Mouse (Mus musculus) heart, embryonic 14.5 days (tissue): ENCODE results near the gene D8Ertd738e. TPM values are rescaled to one million over a fixed set of nuclear protein-coding genes. Genes with fewer than 3 reads are reported as not detected.

Source experiments
- ATAC-seq: fragments of 200-750 bp; cut with Nextera tagmentation; 2 replicates; pipeline ENCODE4 v1.8.0; 2017; ENCODE audit warnings: low read depth, moderate TSS enrichment; ENCODE audit not compliant: insufficient number of reproducible peaks, insufficient read depth, low FRiP score
- H3K27ac ChIP-seq, 2 experiments: fragments of 200-500 bp in 1 of 2; fragments of 300-500 bp in 1 of 2; sonication (generic) in 1 of 2; replicated peaks in 1 of 2; 2 replicates each; pipeline ENCODE4 v1.5.1; 2012 to 2014; ENCODE audit warnings: low read depth in 2 of 2, low read length in 2 of 2, control low read depth in 1 of 2, mild to moderate bottlenecking in 1 of 2, mixed read lengths in 1 of 2; ENCODE audit not compliant: control insufficient read depth in 1 of 2, insufficient read depth in 1 of 2
- H3K27me3 ChIP-seq: fragments of 300-500 bp; sonication (generic); 2 replicates; pipeline ENCODE4 v1.6.1; 2014; ENCODE audit warnings: mild to moderate bottlenecking, low read length, control low read depth; ENCODE audit not compliant: control insufficient read depth, insufficient read depth
- H3K36me3 ChIP-seq: fragments of 300-500 bp; sonication (generic); 2 replicates; pipeline ENCODE4 v1.6.1; 2014; ENCODE audit warnings: mild to moderate bottlenecking, control low read depth, low read length, mixed read lengths; ENCODE audit not compliant: control insufficient read depth, insufficient read depth
- H3K4me1 ChIP-seq, 2 experiments: fragments of 200-500 bp in 1 of 2; fragments of 300-500 bp in 1 of 2; sonication (generic) in 1 of 2; 2 replicates each; pipeline ENCODE4 v1.6.1; 2012 to 2014; ENCODE audit warnings: low read length in 2 of 2, control low read depth in 1 of 2, mixed read lengths in 1 of 2; ENCODE audit not compliant: control insufficient read depth in 2 of 2, insufficient read depth in 2 of 2
- H3K4me2 ChIP-seq: fragments of 300-500 bp; sonication (generic); 2 replicates; pipeline ENCODE4 v1.6.1; 2014; ENCODE audit warnings: mild to moderate bottlenecking, low read length
- H3K4me3 ChIP-seq, 2 experiments: fragments of 200-500 bp in 1 of 2; fragments of 300-500 bp in 1 of 2; sonication (generic) in 1 of 2; 2 replicates each; pipeline ENCODE4 v1.5.1; 2012 to 2014; ENCODE audit warnings: low read length in 2 of 2, mild to moderate bottlenecking in 2 of 2, control low read depth in 1 of 2, low read depth in 1 of 2, moderate library complexity in 1 of 2; ENCODE audit not compliant: control insufficient read depth in 1 of 2, insufficient read depth in 1 of 2
- H3K9ac ChIP-seq: fragments of 300-500 bp; sonication (generic); 2 replicates; pipeline ENCODE4 v1.6.1; 2014; ENCODE audit warnings: mild to moderate bottlenecking, low read length
- H3K9me3 ChIP-seq: fragments of 300-500 bp; sonication (generic); 2 replicates; pipeline ENCODE4 v1.6.1; 2016; ENCODE audit warnings: low read length, control low read depth; ENCODE audit not compliant: control insufficient read depth
- whole genome bisulfite sequencing: fragments of 180-500 bp; shearing (Covaris S2); extraction: QIAGEN DNeasy Blood & Tissue Kit; methylation state at CpG from one replicate; pipeline ENCODE4 v1.1.7; 2014; 5-methylcytosine and 5-hydroxymethylcytosine counted together
- polyA plus RNA-seq: library from polyadenylated mRNA; unstranded; fragments of >200 nt; fragmentation: Nextera tagmentation; extraction: Ambion mirVana; gene quantifications from 2 replicates; pipeline ENCODE4 v1.2.1, GENCODE M21; 2014

The D8Ertd738e gene
- polyA plus RNA-seq, 1 experiment from 2014 or later = 400 TPM

DNA sequence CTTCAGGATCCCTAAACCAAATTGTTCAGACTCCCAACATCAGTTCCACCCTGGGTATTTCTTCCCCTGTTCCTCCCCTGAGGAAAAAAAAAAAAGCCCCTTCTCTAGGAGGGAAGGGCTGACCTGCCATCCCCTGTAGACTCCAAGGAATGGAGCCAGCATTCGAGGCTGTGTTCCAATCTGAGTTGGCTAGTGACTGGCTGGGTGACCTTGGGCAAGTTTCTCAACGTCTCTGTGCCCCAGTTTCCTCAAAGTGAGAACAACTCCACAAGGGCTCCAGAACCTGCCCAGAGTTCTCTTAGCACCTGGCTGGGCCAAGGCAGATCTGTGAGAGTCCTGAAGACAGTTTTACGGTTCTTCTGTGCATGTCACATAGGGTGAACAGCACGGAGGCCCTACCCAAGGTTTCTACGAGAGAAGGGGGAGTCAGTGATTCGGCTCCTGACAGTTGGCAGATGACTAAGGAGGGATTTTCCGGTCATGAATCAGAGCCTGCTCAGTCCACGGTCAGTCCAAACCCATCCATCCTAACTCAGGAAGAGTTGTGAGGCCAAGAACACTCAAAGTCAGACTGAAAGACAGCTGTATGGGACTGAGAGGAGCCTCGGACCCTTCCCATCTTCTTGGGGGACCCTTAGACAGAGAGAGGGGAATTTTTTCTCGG is 13.6 kb downstream of the D8Ertd738e start:
- ATAC-seq = no peak
- Histone ChIP-seq H3K4me2 (peak overlapping the region; percentile 87), H3K36me3 (peaks cover 31% of the 10 kb centered on the region), H3K4me3 (peak overlapping the region; percentile 84 to 90), H3K9me3 (no peaks in the 10 kb centered on the region), H3K27ac (peak overlapping the region in 1 of 2 experiments; percentile 58; a peak in 1 of 4 replicates), H3K9ac (peak overlapping the region; percentile 95), H3K27me3 (no peaks in the 10 kb centered on the region), H3K4me1 (peaks cover 12 to 18% of the 10 kb centered on the region in 2 experiments)
- 29% methylated on average over 10 of the region's 10 CpGs for WGBS

DNA sequence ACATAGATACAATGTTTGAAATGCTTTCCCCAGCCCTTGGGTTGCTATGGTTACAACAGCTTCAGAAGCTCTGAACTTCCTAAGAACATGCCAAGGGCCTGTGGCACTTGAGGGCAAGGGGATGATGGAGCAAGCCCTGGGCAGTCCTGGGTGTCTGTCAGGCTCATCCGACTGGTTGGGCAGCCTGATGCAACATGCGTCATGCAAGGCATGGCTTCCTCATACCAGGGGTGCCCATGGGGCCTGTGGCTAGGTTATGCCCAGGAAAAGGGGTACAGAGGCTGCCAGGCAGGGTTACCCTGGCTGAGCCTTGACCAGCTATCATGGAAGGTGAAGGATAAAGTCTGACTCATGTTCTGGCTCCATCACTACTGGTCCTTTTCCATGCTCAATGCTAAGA is 16.5 kb downstream of the D8Ertd738e start:
- ATAC-seq = no peak
- Histone ChIP-seq H3K9ac (no peak overlapping the region), H3K4me3 (no peak overlapping the region), H3K4me2 (no peak overlapping the region), H3K4me1 (peaks cover 12 to 15% of the 10 kb centered on the region in 2 experiments), H3K9me3 (no peaks in the 10 kb centered on the region), H3K27ac (no peak overlapping the region), H3K27me3 (no peaks in the 10 kb centered on the region), H3K36me3 (peaks cover 60% of the 10 kb centered on the region)
- WGBS = 85% methylated on average over 2 of the region's 2 CpGs

DNA sequence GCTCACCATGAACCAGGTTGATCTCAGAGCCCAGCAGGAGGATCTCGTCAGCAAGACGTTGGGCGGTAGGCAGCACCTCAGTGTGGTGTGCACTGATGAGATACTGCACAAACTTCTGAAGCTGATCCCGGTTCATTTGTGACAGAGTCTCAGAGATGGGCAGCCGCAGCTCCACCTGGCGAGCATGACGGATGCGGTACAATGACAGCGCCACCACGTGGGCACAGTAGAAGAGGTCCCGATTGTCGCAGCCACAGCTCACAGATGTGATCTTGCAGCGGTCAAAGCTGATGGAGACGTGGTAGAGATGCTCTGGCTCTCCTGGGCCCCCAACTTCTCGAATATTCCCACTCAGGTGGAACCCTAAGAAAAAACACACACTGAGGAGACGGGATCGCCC is 18.8 kb downstream of the D8Ertd738e start:
- Histone ChIP-seq H3K4me1 (peaks cover 4% of the 10 kb centered on the region in 2 experiments; a peak in 3 of 4 replicates), H3K4me2 (no peak overlapping the region), H3K9ac (no peak overlapping the region), H3K9me3 (no peaks in the 10 kb centered on the region), H3K27ac (no peak overlapping the region), H3K4me3 (no peak overlapping the region), H3K36me3 (peaks cover 83% of the 10 kb centered on the region), H3K27me3 (no peaks in the 10 kb centered on the region)
- 82% methylated on average over 17 of the region's 17 CpGs for WGBS
- ATAC-seq = no peak

DNA sequence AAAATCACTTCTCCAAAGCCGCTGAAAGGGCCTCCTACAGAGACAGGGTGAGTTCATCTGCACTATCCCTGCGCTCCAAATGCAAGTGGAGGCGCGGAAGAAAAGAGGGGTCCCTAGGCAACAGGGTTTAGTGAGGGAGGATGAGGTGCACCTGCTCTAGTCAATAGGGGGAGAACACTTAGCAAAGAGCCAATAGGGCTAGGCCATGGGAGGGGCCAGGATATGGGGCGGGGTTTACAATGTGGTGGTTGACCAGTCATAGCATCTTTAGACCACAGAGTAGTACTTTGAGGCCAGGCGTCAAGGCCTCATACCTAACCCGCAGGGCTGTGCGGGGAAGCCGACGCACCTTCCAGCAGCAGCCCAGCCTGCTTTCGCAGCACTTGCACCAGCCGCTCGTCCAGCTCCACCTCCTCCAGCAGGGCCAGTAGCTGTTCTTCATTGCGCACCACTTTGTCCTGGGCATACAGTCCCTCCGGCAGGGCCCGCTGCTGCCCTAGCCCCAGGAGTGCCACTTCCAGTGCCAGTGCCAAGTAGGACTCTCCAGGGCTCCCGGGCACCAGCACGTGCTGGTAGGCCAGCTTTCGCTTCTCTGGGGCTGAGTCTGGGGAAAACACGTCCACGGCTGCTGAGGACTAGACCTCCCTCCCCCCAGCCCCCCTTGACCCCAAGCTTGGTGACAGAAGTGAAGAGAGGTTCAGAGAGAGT is 26.0 kb downstream of the D8Ertd738e start:
- no peaks in the 10 kb centered on the region for H3K27me3 ChIP-seq
- no peak overlapping the region for H3K9ac ChIP-seq
- no peak overlapping the region for H3K4me3 ChIP-seq
- no peak overlapping the region for H3K27ac ChIP-seq
- WGBS = 84% methylated on average over 21 of the region's 21 CpGs
- H3K4me1 ChIP-seq = no peaks in the 10 kb centered on the region
- no peaks in the 10 kb centered on the region for H3K9me3 ChIP-seq
- ATAC-seq = no peak
- H3K36me3 ChIP-seq = peaks cover 97% of the 10 kb centered on the region
- H3K4me2 ChIP-seq = no peak overlapping the region

DNA sequence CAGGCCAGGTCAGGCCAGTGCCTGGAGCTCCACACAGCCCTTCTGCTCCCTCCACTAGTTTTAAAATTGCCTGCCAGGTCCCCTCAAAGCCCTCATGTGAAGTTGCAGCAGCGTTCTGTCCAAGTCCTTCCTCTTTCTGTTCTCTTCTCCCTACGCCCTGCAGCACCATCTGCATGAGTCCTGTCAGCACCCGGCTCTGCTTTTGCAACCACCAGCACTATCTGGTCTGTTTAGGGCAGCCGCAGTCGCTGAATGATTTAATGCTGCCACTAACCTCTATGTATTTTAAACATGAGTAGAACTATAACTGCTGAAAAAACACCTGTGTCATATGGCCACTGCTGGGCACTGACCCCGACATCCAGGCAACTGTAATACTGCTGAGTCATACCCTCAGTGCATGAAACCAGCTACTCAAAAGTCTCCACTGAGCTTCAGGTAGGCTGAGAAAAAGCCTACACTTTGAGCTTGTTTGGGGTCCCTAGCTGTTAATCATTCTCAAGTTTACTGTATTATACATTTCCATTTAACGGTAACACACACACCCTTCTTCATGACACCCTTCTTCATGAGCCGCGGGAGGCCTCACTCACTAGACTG is 26.9 kb downstream of the D8Ertd738e start:
- ATAC-seq = no peak
- H3K36me3 ChIP-seq = peaks cover 97% of the 10 kb centered on the region
- H3K4me1 ChIP-seq = no peaks in the 10 kb centered on the region
- no peak overlapping the region for H3K4me3 ChIP-seq
- H3K9ac ChIP-seq = no peak overlapping the region
- no peaks in the 10 kb centered on the region for H3K9me3 ChIP-seq
- WGBS = 82% methylated on average over 9 of the region's 9 CpGs
- no peaks in the 10 kb centered on the region for H3K27me3 ChIP-seq
- H3K4me2 ChIP-seq = no peak overlapping the region
- no peak overlapping the region for H3K27ac ChIP-seq

DNA sequence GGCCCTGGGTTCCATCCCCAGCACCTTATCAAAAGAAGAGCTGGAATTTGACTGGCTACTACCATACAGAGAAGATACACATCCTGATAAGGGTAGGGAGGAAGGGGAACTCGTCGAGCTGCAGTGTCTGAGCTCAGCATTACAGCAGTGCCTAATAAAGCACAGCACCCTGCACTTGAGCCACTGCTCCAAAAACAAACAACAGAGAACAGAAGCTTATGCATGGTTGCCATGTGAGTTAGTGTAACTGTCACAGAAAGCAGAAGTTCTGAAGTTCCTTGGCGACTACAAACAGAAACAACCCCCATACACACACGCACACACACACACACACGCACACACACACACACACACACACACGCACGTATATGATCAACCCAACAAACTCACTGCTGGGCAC is 29.4 kb downstream of the D8Ertd738e start:
- no peaks in the 10 kb centered on the region for H3K4me1 ChIP-seq
- peaks cover 94% of the 10 kb centered on the region for H3K36me3 ChIP-seq
- H3K4me3 ChIP-seq = no peak overlapping the region
- ATAC-seq = no peak
- WGBS = 63% methylated on average over 7 of the region's 7 CpGs
- no peaks in the 10 kb centered on the region for H3K27me3 ChIP-seq
- no peak overlapping the region for H3K27ac ChIP-seq
- no peak overlapping the region for H3K9ac ChIP-seq
- H3K4me2 ChIP-seq = no peak overlapping the region
- no peaks in the 10 kb centered on the region for H3K9me3 ChIP-seq

DNA sequence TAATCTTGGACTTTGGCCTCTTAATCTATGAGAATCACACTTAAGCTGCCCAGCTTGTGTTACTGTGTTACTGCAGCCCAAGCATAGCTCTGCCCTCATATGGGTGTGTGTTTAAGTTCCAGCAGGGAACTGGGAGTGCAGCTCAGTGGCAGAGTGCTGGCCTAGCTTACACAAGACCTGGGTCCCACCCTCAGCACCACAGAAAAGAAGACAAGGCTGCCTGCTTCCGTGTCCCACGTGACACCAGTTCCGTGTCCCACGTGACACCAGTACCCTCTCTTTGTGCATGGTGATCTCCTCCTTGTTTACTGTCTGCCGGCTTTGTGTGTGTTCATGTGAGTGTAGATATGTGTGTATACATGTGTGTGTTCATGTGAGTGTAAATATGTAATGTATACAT is 31.4 kb downstream of the D8Ertd738e start:
- Histone ChIP-seq H3K9ac (no peak overlapping the region), H3K9me3 (no peaks in the 10 kb centered on the region), H3K4me2 (no peak overlapping the region), H3K4me3 (no peak overlapping the region), H3K27ac (no peak overlapping the region), H3K4me1 (no peaks in the 10 kb centered on the region), H3K27me3 (no peaks in the 10 kb centered on the region), H3K36me3 (peaks cover 93% of the 10 kb centered on the region)
- 93% methylated on average over 5 of the region's 5 CpGs for WGBS
- no peak for ATAC-seq
